Mouse (Mus musculus): ENCODE measurements around the gene Hoxa6. TPM values are rescaled to one million over a fixed set of nuclear protein-coding genes. Genes with fewer than 3 reads are reported as not detected.
A peak's percentile ranks its signal among the peaks of the same experiment; 100 is the strongest.

Gene Hoxa6
- polyA plus RNA-seq, 1 experiment: not detected

DNA sequence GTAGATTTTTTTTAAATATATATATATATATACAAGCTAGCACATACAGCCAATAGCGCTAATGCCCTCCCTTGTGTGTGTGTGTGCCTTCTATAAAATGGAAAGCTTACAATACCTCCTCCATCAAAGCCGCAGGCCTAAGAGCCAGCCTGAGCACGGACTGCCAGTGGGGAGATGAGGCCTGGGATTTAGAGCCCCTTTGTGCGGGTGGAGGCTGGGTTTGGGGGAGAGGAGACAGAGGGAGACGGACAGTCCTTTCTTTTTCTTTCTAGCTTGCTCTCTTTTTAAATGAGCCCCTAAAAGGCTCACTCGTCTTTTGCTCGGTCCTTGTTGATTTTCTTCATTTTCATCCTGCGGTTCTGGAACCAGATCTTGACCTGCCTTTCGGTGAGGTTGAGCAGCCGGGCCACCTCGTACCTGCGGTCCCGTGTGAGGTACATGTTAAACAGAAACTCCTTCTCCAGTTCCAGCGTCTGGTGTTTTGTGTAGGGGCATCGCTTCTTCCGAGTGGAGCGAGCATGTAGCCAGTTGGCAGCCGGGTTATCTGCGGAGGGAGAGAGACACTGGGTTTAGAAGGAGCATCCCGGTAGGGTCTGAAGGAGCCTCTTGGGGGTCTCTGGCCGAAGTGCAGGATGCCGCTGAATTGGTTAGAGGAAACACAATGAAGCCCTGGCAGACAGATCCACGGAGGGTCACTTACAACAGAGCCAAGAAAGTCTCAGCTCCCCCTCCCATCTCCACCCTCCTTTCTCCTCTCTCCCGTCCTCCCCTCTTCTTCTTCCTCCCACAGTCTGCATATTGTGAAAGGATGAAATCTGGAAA, 15.6 kb upstream of the Hoxa6 start:
- no peak overlapping the region for H3K4me3 ChIP-seq (replicated peaks)
- no peaks in the 10 kb centered on the region for H3K36me3 ChIP-seq (ENCODE audit: control insufficient read depth)
- peaks cover 100% of the 10 kb centered on the region for H3K27me3 ChIP-seq (ENCODE audit: control insufficient read depth)
- peaks cover 3% of the 10 kb centered on the region for H3K4me1 ChIP-seq (ENCODE audit: control insufficient read depth)
- peaks cover 9% of the 10 kb centered on the region for H3K9me3 ChIP-seq (ENCODE audit: control insufficient read depth, low read length)
- TF ChIP-seq TAL1 (IDR thresholded peaks at IDR 0.05; ENCODE audit: low read length): no peak
- TF ChIP-seq GATA1 (IDR thresholded peaks at IDR 0.05; ENCODE audit: low read length): no peak

DNA sequence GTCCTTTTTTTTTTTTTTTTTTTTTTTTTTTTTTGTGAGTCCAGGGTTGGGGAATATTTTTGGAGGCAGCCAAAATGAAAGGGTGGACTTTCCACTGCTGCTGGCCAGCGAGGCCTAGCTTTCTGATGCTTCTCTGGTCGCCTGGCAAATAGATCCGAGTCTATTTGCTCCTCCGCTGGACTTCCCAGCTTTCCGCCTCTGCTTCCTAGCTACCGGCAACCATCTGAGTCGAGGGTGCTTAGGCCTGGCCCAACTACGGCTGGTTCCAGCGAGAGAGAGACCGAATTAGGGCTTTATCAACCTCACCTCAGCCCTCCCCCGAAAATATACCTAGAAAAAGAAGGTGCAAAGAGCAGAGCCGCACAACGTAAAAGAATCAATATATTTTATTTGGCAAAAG, 14.2 kb upstream of the Hoxa6 start:
- H3K4me1 ChIP-seq (ENCODE audit: control insufficient read depth): peaks cover 3% of the 10 kb centered on the region
- H3K4me3 ChIP-seq (replicated peaks): no peak overlapping the region
- peaks cover 100% of the 10 kb centered on the region for H3K27me3 ChIP-seq (ENCODE audit: control insufficient read depth)
- H3K36me3 ChIP-seq (ENCODE audit: control insufficient read depth): no peaks in the 10 kb centered on the region
- H3K9me3 ChIP-seq (ENCODE audit: control insufficient read depth, low read length): peaks cover 9% of the 10 kb centered on the region
- TF ChIP-seq TAL1 (IDR thresholded peaks at IDR 0.05; ENCODE audit: low read length) (no peak), GATA1 (IDR thresholded peaks at IDR 0.05; ENCODE audit: low read length) (no peak)

DNA sequence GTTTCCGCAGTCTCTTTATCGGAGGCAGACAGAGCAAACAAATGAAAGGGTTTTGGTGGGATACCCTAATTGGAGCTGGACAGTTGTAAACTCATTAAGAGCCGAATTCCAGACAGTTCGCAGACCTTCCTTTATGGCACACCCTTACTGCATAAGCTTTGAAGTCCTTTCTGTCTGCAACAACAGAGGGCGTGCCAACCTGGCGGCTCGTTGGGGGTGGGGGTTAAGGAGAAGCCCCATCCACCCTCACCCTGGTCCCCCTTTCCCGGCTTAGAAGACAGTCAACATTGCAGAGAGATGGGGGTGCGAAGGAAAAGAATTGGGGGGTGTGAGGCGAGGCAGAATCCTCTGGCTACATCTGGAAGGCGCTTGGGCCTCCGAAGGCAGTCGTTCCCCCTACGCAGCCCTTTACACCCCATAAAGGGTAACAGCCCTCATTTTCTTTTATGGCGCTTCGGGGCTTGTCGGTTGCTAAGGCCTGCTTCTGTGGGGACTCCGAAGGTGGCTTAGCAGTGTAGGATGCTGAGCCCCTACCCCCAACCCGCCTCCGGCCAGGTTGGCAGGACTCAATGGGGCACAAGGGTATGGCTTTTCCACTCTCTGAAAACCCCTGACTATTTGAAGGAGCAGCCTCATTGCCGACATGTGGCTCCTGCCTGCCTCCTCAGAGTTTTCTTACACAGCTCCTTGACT, 13.6 kb upstream of the Hoxa6 start:
- Histone ChIP-seq H3K4me3 (replicated peaks) (no peak overlapping the region), H3K36me3 (ENCODE audit: control insufficient read depth) (no peaks in the 10 kb centered on the region), H3K4me1 (ENCODE audit: control insufficient read depth) (peaks cover 3% of the 10 kb centered on the region), H3K9me3 (ENCODE audit: control insufficient read depth, low read length) (peaks cover 9% of the 10 kb centered on the region), H3K27me3 (ENCODE audit: control insufficient read depth) (peaks cover 100% of the 10 kb centered on the region)
- TF ChIP-seq TAL1 (IDR thresholded peaks at IDR 0.05; ENCODE audit: low read length) (no peak), GATA1 (IDR thresholded peaks at IDR 0.05; ENCODE audit: low read length) (no peak)

DNA sequence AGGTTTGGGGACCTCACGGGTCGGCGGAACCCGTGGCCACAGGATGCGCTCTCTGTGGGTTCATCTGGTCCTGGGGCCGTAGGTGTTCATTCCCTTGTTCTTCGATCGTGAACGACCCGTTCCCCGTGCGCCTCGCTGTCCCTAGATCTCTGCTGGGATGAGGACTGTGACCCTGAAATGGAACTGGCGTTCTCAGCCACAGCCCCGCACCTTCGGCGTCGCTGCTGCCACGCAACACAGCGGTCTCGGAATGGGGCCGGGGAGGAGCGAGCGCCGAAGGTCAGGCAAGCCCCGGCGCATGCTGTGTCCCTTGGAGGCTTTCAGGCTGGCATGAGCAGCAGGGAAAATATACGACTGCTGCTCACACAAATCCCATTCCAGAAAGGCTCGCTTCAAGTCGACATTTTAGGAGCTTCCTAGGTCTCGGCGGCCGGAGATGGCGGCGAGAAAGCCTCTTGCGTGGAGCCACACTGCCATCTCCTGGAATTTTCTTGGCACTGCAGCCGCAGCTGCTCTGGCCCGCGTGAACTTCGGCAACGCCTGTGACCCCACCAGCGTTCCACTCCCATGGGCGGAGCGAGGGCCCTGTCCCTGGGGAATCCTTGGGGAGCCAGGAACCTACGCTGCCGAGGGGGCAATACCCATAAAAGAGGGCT, 12.9 kb upstream of the Hoxa6 start, which contains the start of gene Hoxa7:
Gene Hoxa7, minus strand, starts transcription at position 518 of the 656 bp plus-strand sequence.
- Histone ChIP-seq H3K4me3 (replicated peaks) (peak within 1 kb of the TSS; percentile 44), H3K36me3 (ENCODE audit: control insufficient read depth) (no peaks in the 10 kb centered on the region), H3K9me3 (ENCODE audit: control insufficient read depth, low read length) (peaks cover 9% of the 10 kb centered on the region), H3K4me1 (ENCODE audit: control insufficient read depth) (peaks cover 3% of the 10 kb centered on the region), H3K27me3 (ENCODE audit: control insufficient read depth) (peaks cover 100% of the 10 kb centered on the region)
- TF ChIP-seq GATA1 (IDR thresholded peaks at IDR 0.05; ENCODE audit: low read length) (no peak), TAL1 (IDR thresholded peaks at IDR 0.05; ENCODE audit: low read length) (no peak)

DNA sequence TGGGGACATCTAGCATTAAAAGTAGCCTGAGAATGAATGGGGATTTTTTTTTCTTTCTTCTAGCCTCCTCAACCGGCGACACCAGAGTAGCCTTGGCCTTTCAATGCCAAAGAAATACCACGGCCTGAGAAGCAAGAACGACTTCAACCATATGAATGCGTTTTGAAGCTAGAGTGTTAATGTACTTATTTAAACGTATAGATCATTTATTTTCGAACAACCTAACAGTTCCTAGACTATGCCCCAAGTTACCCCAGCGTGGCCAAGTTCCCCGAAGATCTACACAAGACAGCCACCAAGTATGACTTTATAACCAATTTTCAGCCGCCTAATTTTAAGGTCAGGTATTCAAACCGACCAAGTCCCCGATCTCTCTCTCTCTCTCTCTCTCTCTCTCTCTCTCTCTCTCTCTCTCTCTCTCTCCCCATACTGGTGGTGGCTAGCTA, 12.4 kb upstream of the Hoxa6 start:
- no peaks in the 10 kb centered on the region for H3K36me3 ChIP-seq (ENCODE audit: control insufficient read depth)
- no peak overlapping the region for H3K4me3 ChIP-seq (replicated peaks)
- peaks cover 100% of the 10 kb centered on the region for H3K27me3 ChIP-seq (ENCODE audit: control insufficient read depth)
- peaks cover 9% of the 10 kb centered on the region for H3K9me3 ChIP-seq (ENCODE audit: control insufficient read depth, low read length)
- TF ChIP-seq GATA1 (IDR thresholded peaks at IDR 0.05; ENCODE audit: low read length) (no peak), TAL1 (IDR thresholded peaks at IDR 0.05; ENCODE audit: low read length) (no peak)
- peaks cover 3% of the 10 kb centered on the region for H3K4me1 ChIP-seq (ENCODE audit: control insufficient read depth)

DNA sequence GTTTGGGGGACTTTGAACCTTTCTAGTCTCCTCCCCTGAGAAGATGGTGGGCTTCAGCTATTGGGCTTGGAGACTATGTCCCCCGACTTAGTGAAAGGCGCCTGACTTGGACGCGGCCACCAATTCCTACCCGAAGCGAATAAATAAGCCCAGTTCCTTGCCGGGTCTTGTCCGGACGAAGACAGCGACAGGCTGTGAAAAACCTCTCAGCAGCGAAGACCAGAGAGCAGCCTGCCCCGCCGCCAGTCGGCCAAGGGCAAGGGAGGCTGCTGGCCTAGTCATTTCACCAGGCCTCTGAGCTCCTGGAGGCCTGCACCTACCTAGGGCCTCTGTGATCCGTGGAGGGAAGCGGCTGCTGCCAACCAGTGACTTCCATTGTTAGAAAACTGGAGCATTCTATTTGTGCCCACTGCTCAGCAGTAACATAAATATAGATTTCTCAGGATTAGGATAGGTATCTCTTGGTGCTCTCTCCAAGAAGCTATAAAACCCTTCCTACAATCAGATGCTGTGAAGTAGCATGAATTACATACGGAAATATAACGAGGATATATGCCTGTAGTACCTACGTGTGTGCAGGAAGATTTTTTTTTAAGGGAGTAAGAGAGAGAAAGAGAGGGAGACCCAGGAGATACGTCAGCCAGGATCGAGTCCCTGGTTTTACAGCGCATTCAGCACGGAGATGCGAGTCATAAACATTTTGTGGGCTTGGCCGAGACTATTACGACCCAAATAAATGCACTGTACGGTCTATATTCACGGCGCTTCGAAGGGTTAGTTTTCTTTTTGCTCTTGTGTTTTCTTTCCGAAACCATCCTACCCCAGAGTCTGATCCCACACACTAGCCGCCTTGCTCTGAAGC, 11.7 kb upstream of the Hoxa6 start:
- Histone ChIP-seq H3K4me3 (replicated peaks) (no peak overlapping the region), H3K27me3 (ENCODE audit: control insufficient read depth) (peaks cover 100% of the 10 kb centered on the region), H3K9me3 (ENCODE audit: control insufficient read depth, low read length) (peaks cover 3% of the 10 kb centered on the region; the same call in 1 of the 2 replicates), H3K4me1 (ENCODE audit: control insufficient read depth) (peaks cover 3% of the 10 kb centered on the region), H3K36me3 (ENCODE audit: control insufficient read depth) (no peaks in the 10 kb centered on the region)
- TF ChIP-seq TAL1 (IDR thresholded peaks at IDR 0.05; ENCODE audit: low read length): no peak

DNA sequence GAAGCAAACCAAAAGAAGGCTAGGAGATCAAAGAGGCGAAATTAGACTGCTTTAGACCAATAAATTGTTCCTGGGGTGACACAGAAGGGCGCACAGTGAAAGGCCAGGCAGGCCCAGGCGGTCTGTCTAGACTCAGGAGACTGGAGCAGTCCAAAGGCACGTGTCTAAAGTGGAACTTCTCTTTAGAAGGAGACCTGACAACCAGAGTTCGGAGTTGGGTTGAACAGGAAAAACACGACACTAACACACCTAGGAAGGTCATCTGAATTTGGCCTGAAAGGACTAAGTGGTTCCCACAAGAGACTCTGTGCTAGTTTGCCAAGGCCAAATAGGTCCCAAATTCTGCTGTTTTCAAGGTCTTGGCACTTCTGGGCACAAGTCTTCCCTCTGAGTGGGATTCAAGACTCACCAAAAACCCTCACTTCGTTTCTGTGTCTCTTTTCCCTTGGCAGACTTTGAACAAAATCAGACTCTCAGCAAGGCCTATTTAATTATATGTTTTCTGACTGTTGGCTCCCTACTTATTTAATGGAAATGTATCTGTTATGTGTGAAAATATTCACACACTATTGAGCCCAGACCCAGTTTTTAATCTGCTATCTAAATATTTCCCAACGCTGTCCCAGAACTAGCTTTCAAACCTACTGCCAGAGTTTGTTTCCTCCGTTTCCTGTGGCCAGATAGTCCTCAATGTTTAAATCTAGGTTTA, 10.9 kb upstream of the Hoxa6 start:
- H3K27me3 ChIP-seq (ENCODE audit: control insufficient read depth): peaks cover 100% of the 10 kb centered on the region
- peaks cover 3% of the 10 kb centered on the region; the same call in 1 of the 2 replicates for H3K9me3 ChIP-seq (ENCODE audit: control insufficient read depth, low read length)

More for the DNA sequence above, 10.9 kb upstream of the Hoxa6 start:
- peaks cover 3% of the 10 kb centered on the region for H3K4me1 ChIP-seq (ENCODE audit: control insufficient read depth)
- no peaks in the 10 kb centered on the region for H3K36me3 ChIP-seq (ENCODE audit: control insufficient read depth)
- no peak for TF ChIP-seq GATA1 (IDR thresholded peaks at IDR 0.05; ENCODE audit: low read length)
- no peak for TF ChIP-seq TAL1 (IDR thresholded peaks at IDR 0.05; ENCODE audit: low read length)
- H3K4me3 ChIP-seq (replicated peaks): no peak overlapping the region
